Mouse (Mus musculus) heart, adult 8-10 months (tissue): Measurements from ENCODE around the gene Fam129c. TPM values are rescaled to one million over a fixed set of nuclear protein-coding genes. Genes with fewer than 3 reads are reported as not detected.
A peak's percentile ranks its signal among the peaks of the same experiment; 100 is the strongest.

Experiments
- DNase-seq: peaks from one replicate; pipeline ENCODE4 v3.0.0; 2022; ENCODE audit warnings: low spot score
- total RNA-seq, 4 experiments: library from RNA; stranded (reverse); gene quantifications; 2 replicates each; pipeline ENCODE4 v1.2.4; 2022

The Fam129c gene
- total RNA-seq: 1 to 10 TPM; 1.1 to 1.4 (median 1.2) TPM

- no peak for DNase-seq
Observed at GRCm38 (mm10) chr8:71597451-71597850, at the start of gene Fam129c. TSS of gene Fam129c (plus strand) at chr8:71597648.

GRCm38 (mm10) chr8:71550754-71551153, 46.7 kb upstream of the Fam129c start:
- DNase-seq: no peak

DNA sequence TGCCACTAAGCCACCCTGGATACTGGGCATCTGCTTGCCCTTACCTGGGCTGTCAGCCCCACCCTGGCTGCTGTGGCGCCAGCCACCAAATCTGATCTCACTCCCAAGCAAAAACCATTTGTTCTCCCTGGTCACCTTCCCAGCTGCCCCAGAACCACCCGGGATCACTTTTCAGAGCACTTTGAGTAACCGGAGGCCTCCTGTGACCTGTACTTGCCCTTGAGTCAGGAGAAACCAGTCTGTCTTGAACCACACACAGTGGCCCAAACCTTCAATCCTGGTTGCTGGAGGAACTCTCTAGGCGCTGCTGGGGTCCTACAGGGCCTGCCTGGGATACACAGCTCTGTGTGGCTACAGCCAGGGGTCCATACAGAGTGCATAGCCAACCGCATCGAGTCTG, 44.7 kb upstream of the Fam129c start:
- no peak for DNase-seq

DNA sequence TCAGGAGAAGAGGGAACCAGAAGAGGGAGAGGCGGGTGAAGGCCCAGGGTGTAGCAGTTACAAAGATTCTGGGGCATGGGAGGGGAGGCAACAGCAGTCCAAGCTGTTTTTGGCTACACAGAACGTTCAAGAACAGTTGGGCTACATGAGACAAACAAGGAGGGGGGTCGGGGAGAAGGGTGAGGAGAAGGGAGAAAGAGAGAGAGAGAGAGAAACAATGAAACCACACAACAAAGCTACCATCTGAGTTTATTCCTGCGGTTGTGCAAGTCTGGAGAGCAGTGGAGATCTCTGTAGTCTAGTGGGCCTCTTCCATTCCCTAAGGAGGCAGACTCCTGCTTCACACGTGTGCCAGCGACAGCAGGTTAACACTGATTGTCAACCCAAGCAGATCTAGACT, 43.4 kb upstream of the Fam129c start:
- no peak for DNase-seq

- DNase-seq: no peak
Observed at GRCm38 (mm10) chr8:71554644-71555043, 42.8 kb upstream of the Fam129c start.

DNA sequence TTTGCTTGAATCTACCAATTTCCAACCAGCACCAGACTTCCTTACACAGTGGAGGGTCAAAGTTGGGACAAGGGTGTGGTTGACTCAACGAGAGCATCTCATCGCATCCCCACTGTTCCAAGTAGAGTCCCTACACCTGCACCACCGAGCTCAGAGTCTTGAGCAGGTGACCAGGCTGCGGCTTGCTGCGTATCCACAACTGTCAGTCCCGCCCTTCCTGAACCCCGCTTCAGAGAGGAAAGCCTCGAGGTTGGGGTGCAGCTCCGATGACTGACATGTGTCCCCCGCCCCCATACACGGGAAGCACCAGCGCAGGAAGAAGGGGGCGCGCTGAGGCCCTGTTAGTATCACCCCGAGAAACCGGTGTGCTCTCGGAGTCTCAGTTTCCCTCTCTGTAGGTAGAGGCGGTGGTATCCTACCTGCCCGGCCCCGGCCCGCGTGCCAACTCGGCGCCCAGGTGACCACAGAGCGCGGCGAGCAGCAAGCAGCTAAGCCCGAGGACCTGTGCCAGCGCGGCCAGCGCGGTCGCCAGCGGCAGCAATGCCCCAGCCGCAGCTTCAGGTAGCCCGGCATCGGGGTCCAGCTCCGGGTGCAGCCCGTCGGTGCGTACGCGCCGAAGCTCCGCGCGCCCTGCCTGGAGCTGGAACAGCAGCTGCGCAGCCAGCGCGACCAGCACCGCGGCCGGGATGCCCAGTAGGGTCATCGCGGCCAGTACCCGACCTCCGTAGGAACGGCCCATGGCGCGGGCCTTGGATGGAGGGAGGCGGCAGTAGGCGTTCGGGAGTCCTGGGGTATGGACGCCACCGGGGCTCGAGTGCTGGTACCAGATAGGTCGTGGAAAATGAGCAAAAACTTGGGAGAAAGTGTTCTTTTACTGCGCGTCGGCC, 39.1 kb upstream of the Fam129c start, which contains the start of gene Tmem221:
Tmem221 (minus strand) TSS at position 801 of the 887 bp plus-strand sequence.
- DNase-seq: no peak

- no peak for DNase-seq
Observed at GRCm38 (mm10) chr8:71558958-71559690, 38.3 kb upstream of the Fam129c start.

- DNase-seq: no peak
Observed at GRCm38 (mm10) chr8:71560071-71560470, 37.4 kb upstream of the Fam129c start.

GRCm38 (mm10) chr8:71560765-71561164, 36.7 kb upstream of the Fam129c start:
- DNase-seq: no peak

- DNase-seq: no peak
Observed at GRCm38 (mm10) chr8:71561401-71561800, 36.0 kb upstream of the Fam129c start.

GRCm38 (mm10) chr8:71562751-71563150, 34.7 kb upstream of the Fam129c start:
- DNase-seq: peak; percentile 71

- no peak for DNase-seq
Observed at GRCm38 (mm10) chr8:71563992-71564391, 33.5 kb upstream of the Fam129c start.

DNA sequence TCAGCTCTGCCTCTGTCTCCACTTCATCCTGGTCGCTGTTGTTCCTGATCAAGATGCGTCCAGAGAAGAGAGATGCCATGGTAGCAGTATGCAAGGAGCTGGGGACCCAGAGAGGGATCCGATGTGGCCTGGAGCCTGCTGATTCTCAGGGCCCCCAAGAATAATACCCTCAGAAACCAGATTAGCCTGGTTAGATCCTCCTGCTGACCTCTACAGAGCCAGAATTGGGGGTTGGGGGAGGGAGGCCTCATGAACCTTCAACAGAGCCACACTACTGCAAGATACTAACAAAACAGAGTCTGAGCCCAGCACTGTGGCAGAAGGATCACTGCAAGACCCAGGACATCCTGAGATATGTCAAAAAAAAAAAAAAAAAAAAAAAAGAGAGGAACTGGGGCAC, 30.9 kb upstream of the Fam129c start, which contains the start of gene Nxnl1:
Nxnl1 (minus strand) TSS at position 101 of the 400 bp plus-strand sequence.
- DNase-seq: no peak

- DNase-seq: no peak
Observed at GRCm38 (mm10) chr8:71567587-71567986, 29.9 kb upstream of the Fam129c start.

DNA sequence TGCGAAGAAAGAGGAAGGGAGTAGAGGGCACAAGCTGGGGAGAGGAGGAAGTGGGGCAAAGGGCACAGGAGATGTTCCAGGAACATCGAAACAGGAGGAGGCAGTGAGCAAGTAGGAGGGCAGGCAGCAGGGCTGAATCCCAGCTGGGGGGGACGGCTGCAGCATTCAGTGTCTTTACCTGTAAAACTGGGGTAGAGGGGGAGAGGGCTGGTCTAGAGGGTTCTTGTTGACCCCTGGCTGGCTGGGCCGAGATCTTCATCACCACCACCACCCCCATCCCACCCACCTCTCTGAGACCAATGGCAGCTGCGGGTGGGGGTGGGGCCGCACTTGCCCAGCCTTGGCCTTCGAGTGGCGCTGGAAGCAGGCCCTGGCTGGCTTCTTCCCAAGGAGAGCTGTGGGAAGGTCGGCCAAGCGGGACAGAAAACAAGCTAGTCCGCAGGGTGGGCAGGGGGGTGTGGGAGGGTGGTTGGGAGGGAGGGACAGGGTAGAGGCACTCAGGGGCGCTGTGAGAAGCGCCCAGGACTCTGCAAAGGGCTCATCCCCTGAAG, 29.0 kb upstream of the Fam129c start, which contains the start of gene Slc27a1:
Slc27a1 (plus strand) TSS at position 496 of the 551 bp plus-strand sequence.
- DNase-seq: peak; percentile 64

DNA sequence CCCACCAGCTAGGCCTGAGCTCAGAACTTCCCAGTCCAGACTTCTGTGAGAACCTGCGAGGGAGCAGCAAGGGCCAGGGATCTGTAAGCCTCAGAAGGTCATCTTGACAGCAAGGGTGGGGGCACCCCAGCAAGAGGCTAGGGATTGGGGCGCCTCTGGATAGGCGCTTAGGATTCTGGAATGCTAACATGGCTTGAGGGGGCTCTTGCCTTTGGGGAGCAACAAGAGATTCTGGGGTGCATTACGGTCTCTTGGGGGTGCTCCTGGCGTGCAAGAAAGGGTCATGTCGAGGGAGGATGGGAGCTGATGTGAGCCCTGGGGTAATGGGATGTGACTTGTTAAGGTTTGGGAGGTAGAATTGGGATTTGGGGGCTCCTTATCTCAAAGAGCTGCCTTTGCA, 28.5 kb upstream of the Fam129c start:
- no peak for DNase-seq

DNA sequence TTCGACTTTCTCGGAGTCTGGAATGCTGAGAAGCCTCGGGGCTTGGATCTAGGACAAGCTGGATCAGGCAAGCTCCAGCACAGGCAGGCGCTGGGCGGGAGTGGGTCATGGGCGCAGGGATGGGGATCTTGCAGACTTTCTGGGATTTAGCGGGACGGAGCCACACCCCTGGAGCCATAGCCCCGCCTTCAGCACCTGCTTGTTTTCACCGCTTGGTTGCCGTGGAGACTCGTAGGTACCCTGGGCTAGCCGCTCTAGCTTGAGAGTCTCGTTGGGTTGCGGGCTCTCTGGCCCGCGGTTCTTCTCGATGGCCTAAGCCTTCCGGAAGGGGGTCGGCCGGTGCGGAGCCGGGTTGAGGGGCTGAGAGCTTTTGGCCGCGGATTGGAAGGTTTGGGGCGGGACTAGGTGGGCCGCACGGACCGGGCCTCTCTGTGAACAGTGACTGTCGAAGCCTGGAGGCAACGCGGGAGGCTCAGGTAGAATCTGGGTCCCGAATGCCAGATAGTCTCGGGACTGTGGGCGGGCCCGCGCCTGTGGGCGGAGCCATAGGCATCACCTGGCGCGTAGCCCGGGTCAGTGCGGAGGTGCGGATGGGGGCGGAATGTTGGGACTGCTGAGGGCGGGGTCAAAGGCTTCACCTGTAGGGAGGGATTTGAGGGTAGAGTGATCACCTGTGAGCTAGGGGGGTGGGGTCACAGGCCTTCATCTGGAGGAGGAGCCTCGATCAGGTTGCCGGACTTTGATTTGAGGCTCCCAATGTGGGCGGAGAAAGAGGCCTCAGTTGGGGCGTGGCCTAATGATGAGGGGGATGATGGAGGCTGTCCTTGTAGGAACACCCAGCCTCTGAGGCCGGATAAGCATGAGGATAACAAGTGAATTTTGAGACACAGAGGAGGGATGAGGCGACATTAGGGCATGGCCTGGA, 27.8 kb upstream of the Fam129c start:
- peak; percentile 78 for DNase-seq

DNA sequence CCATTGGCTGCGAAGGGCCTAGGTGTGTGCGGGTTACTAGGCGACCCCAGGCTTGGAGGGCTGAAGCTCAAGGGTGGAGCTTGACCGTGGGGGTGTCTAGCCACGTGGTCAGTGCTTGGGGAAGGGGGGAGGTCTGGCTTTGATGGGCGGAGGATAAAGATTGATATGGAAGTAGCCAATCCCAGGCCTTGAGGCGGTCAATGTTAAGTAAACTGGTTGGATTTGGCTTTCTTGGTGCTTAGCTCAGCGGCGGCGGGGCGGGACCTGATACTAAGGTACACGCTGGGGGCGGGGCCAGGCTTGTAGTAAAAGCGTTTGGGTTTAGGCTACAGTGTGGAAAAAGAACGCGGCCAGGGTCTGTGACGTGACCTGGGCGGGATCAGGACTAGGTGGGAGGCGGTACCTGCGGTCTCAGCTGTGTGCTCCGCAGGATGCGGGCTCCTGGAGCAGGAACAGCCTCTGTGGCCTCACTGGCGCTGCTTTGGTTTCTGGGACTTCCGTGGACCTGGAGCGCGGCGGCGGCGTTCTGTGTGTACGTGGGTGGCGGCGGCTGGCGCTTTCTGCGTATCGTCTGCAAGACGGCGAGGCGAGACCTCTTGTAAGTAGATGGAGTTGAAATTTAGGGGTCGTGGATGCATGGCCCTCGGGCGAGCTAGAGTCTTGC, 27.0 kb upstream of the Fam129c start:
- peak; percentile 82 for DNase-seq

DNA sequence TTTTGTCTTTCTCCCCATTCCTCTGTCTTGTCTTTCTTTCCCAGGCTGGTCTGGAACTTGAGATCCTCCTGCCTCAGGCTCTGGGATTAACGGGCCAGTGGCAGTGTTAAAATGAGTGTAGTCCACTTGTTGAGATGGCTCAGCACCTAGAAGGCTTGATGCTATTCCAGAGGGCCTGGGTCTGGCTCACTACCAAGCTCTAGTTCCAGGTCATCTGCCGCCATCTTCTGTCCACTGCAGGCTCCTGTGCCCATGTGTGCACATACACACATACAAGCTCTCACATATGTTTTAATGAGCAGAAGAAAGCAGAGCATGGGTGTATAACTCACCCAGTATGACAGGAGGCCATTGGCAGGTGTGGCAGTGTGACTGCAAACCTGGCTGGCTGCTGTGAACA, 25.4 kb upstream of the Fam129c start:
- DNase-seq: no peak

- DNase-seq: peak; percentile 63
Observed at GRCm38 (mm10) chr8:71572847-71573633, 24.4 kb upstream of the Fam129c start.
